Mouse (Mus musculus) urinary bladder, postnatal 10 days (tissue): ENCODE results near the gene Lig3.
A peak's percentile ranks its signal among the peaks of the same experiment; 100 is the strongest.

Experiments
- DNase-seq: peaks from one replicate; pipeline ENCODE4 v3.0.0; 2022; ENCODE audit warnings: low spot score

Lig3 gene

GRCm38 (mm10) chr11:82780983-82781903, at the start of gene Lig3:
TSS of gene Lig3 (plus strand) at chr11:82781108.
- DNase-seq, result peak; percentile 77

- no peak for DNase-seq
These were observed 46.7 kb upstream of the Lig3 start for GRCm38 (mm10) chr11:82734227-82734626.

GRCm38 (mm10) chr11:82739006-82739405, 41.9 kb upstream of the Lig3 start:
- DNase-seq, result no peak

GRCm38 (mm10) chr11:82746138-82746537, 34.8 kb upstream of the Lig3 start:
- DNase-seq, result no peak

- DNase-seq, result no peak
These were observed 34.0 kb upstream of the Lig3 start for GRCm38 (mm10) chr11:82746857-82747366.

GRCm38 (mm10) chr11:82752349-82753115, 28.4 kb upstream of the Lig3 start:
- no peak for DNase-seq

- no peak for DNase-seq
These were observed 25.0 kb upstream of the Lig3 start for GRCm38 (mm10) chr11:82755919-82756318.

GRCm38 (mm10) chr11:82762286-82762829, 18.6 kb upstream of the Lig3 start:
- DNase-seq, result no peak

GRCm38 (mm10) chr11:82763261-82763660, 17.6 kb upstream of the Lig3 start:
- DNase-seq, result no peak

GRCm38 (mm10) chr11:82763742-82764437, 17.0 kb upstream of the Lig3 start, which contains the start of the genes Cct6b and Zfp830:
TSS of gene Cct6b (minus strand) at chr11:82764321.
TSS of gene Zfp830 (plus strand) at chr11:82764345.
- peak; percentile 75 for DNase-seq

- DNase-seq, result no peak
These were observed 16.4 kb upstream of the Lig3 start for GRCm38 (mm10) chr11:82764438-82764924.

- no peak for DNase-seq
These were observed 774 bp upstream of the Lig3 start for GRCm38 (mm10) chr11:82780134-82780533.

GRCm38 (mm10) chr11:82782197-82782596, 1.3 kb downstream of the Lig3 start:
- no peak for DNase-seq

GRCm38 (mm10) chr11:82783453-82783852, 2.5 kb downstream of the Lig3 start:
- no peak for DNase-seq

GRCm38 (mm10) chr11:82806656-82807055, 25.7 kb downstream of the Lig3 start:
- DNase-seq, result no peak

GRCm38 (mm10) chr11:82807370-82807769, 26.5 kb downstream of the Lig3 start:
- no peak for DNase-seq

GRCm38 (mm10) chr11:82808485-82808884, 27.6 kb downstream of the Lig3 start:
- no peak for DNase-seq

GRCm38 (mm10) chr11:82819350-82819749, 38.4 kb downstream of the Lig3 start:
- DNase-seq, result no peak

- no peak for DNase-seq
These were observed 40.0 kb downstream of the Lig3 start for GRCm38 (mm10) chr11:82820788-82821456.

GRCm38 (mm10) chr11:82826818-82827217, 45.9 kb downstream of the Lig3 start:
- no peak for DNase-seq
